Comparison of ENCODE assay signal across 7 mouse cellular contexts in the genomic region with DNA sequence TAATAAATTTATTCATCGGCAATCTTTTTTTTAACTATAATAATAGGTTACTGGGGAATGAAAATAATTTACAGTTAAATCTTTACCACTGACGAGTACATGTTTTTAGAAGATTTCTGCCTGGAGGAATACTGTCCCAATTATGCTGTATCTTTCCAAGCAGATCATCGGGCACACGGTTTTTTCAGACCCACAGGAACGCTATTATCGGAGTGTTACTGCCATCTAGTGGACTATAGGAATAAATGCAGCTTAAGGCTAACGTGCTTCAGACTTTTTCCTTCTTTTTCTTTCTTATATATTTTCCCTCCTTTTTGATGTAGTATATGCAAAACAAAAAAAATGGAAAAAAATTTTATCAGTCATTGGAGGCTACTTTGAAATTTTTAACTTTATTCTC. TPM values are rescaled to one million over a fixed set of nuclear protein-coding genes. Genes with fewer than 3 reads are reported as not detected.
DNase-seq lines count a peak whose midpoint lies in the region; TF ChIP-seq lines count a peak whose summit lies in the region.

No protein-coding gene starts in this region.

- peak; percentile 87 for TF ChIP-seq CTCF in layer of hippocampus, adult 2 months (conservative IDR thresholded peaks at IDR 0.05)

- H3K4me3 ChIP-seq in layer of hippocampus, adult 2 months, result no peak overlapping the region

- peak; percentile 12 to 18 for DNase-seq in layer of hippocampus, adult 2 months (ENCODE audit: low spot score in 2 of 2)
- no peak for DNase-seq in layer of hippocampus, postnatal 36 days
- peak; percentile 62 for DNase-seq in MEL-GATA-1-ER (ENCODE audit: extremely low read depth, low read depth)
- peak; percentile 47 for DNase-seq in c-Kit-positive CD71-positive TER-119-positive erythroid progenitor cells, embryonic 14.5 days (ENCODE audit: low spot score)
- peak; percentile 22 for DNase-seq in lung, postnatal 25 days (ENCODE audit: low spot score)
- DNase-seq in adrenal gland, postnatal 10 days, result no peak
- no peak for DNase-seq in spleen, adult 18-20 months

- H3K27ac ChIP-seq in layer of hippocampus, adult 2 months, result no peak overlapping the region

RNA-seq across cellular contexts. Expression of gene Atp8b4, which starts 20.4 kb away (rescaled TPM):
- not detected for total RNA-seq in layer of hippocampus, adult 2 months (2021)
- total RNA-seq in layer of hippocampus, postnatal 36 days (2021), result not detected
- 1 to 10 TPM in 1 of 2 experiments, under 1 TPM in 1; 0.99 to 1.5 TPM for total RNA-seq in adrenal gland, postnatal 10 days (2021)

RNA-seq across cellular contexts. Expression of gene Slc27a2, which starts 31.4 kb away (rescaled TPM):
- total RNA-seq in layer of hippocampus, adult 2 months (2021), result 10 to 100 TPM; 15.3 to 15.9 TPM
- total RNA-seq in layer of hippocampus, postnatal 36 days (2021), result 10 to 100 TPM; 11.1 to 12.0 TPM
- total RNA-seq in adrenal gland, postnatal 10 days (2021), result 100 to 1,000 TPM; 127 to 261 TPM

Comparison
In these comparisons a context has a peak if more than half of its experiments do, and no peak if none do; other contexts are left out.
1. DNase-seq: peak in layer of hippocampus, adult 2 months (2 of 2), MEL-GATA-1-ER (single experiment), c-Kit-positive CD71-positive TER-119-positive erythroid progenitor cells, embryonic 14.5 days (single experiment) and lung, postnatal 25 days (single experiment); none in layer of hippocampus, postnatal 36 days (0 of 2), adrenal gland, postnatal 10 days (single experiment) and spleen, adult 18-20 months (0 of 2).
2. RNA of gene Slc27a2, which starts 31.4 kb away (total RNA-seq): 127 to 261 TPM in adrenal gland, postnatal 10 days; 15.3 to 15.9 TPM in layer of hippocampus, adult 2 months and 11.1 to 12.0 TPM in layer of hippocampus, postnatal 36 days; every median in the first group is over 4 times any median in the second.